Mouse (Mus musculus) ES-E14 (cell line): Measurements from ENCODE around the gene Rtn4rl1.

Experiments
- CHD2 ChIP-seq: IDR thresholded peaks from 2 replicates; pipeline ENCODE4 v1.6.1; 2014; ENCODE audit warnings: mild to moderate bottlenecking, low read depth, low read length, inconsistent platforms
- HCFC1 ChIP-seq: IDR thresholded peaks from 2 replicates; pipeline ENCODE4 v1.6.1; 2012; ENCODE audit warnings: low read length, inconsistent platforms, borderline replicate concordance; ENCODE audit not compliant: insufficient read depth
- MAFK ChIP-seq: IDR thresholded peaks from 2 replicates; pipeline ENCODE4 v1.6.1; 2014; ENCODE audit warnings: mild to moderate bottlenecking, low read depth, low read length, inconsistent platforms; ENCODE audit not compliant: insufficient read depth
- ZNF384 ChIP-seq: IDR thresholded peaks from 2 replicates; pipeline ENCODE4 v1.6.1; 2012; ENCODE audit warnings: low read depth, low read length, inconsistent platforms

DNA sequence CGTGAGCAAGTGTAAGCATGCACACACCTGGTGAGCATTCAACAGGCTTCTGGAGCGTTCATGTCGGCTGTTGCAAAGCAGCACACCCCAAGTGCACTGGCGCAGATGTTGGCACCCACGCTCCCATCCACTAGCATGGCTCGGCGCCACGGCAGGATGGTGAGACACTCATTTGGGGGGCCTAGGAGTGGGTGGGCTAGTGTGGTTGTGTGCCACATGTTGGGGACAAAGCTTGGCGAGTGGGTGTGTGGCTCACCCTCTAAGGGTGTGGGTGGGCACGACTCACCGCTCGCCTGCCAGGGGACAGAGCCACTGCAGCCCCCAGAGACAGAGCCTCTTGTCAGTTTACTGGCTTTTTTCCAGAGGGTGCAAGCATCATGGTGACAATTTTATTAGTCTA lies 7.4 kb downstream of the Rtn4rl1 start:
- no peak for TF ChIP-seq MAFK
- no peak for TF ChIP-seq ZNF384
- no peak for TF ChIP-seq CHD2
- no peak for TF ChIP-seq HCFC1
